Mouse (Mus musculus) 3134 (cell line): Measurements from ENCODE around the gene Nudt16.
"Not testable (repeated sequence)": the region's sequence is repeated elsewhere in the genome, so short reads cannot be mapped to it uniquely, and the experiment has no call there.

ENCODE experiments used
- DNase-seq: peaks from one replicate; pipeline ENCODE4 v3.0.0-alpha.2; 2011; ENCODE audit warnings: low spot score; ENCODE audit not compliant: insufficient read length; ENCODE audit errors: extremely low read depth

The Nudt16 gene

DNA sequence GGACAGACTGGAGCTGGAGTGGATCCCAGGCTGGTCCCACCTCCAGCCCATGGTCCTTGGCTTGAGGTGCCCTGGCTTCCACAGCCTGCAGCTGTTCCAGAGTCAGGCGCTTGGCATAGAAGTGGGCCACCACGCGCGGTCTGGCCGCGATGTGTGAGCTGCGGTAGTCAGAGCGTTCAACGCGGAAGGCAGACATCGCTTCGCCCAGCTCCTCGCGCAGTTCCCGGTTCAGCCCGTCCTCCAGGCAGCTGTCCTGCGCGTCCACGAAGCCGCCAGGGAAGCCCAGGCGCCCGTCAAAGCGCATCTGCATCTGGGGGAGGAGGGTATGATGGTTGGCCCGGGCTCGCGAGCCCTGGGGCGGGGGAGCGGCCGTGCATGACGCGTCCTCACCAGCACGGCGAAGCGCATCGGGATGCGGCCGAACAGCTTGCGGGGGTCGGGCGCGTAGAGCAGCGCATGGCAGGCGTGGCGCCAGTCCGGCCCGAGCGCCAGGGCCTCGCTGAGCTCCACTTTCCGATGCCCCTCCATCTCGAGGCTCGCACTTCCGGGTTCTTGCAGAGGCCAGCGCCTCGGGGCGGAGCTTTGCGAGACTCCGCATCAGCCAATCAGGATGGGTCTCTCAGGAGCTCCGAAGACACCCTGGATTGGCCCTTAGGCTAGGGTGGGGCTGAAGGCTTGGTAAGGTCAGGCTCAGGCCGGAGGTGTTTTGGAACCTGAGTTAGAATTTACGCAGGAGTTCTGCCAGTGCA, at the start of gene Nudt16:
Gene Nudt16 (minus strand): TSS at position 572 of the 749 bp plus-strand sequence.
- DNase-seq = peak; percentile 85

DNA sequence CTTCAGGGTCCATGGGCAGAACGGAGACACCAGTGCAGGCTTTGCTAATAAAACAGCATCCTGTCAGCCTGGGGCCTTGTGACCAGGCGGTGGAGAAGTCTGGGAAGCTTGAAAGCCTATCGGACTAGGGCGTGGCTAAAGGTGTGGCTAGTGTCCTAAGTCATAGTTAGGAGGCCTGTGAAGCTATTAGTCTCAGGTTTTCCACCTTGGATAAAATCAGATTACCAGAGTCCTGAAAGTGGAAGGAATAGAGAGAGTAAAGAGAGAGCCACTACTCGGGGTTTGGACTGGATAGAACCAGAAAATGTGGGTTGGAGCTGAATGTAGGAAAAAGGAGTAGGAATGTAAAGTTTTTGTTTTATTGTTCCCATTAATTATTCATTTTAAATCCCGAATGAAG, 13.4 kb upstream of the Nudt16 start, which contains the start of gene 1700080E11Rik:
Gene 1700080E11Rik (minus strand): TSS at position 101 of the 400 bp plus-strand sequence.
- DNase-seq = no peak

GRCm38 (mm10) chr9:105139204-105139603, 7.6 kb upstream of the Nudt16 start:
- no peak for DNase-seq

GRCm38 (mm10) chr9:105136404-105136803, 4.8 kb upstream of the Nudt16 start:
- DNase-seq = no peak

- DNase-seq = no peak
These were observed 2.9 kb upstream of the Nudt16 start for GRCm38 (mm10) chr9:105134536-105134935.

- no peak for DNase-seq
These were observed 361 bp upstream of the Nudt16 start for GRCm38 (mm10) chr9:105132002-105132367.

- no peak for DNase-seq
These were observed 1.3 kb downstream of the Nudt16 start for GRCm38 (mm10) chr9:105130331-105130730.

DNA sequence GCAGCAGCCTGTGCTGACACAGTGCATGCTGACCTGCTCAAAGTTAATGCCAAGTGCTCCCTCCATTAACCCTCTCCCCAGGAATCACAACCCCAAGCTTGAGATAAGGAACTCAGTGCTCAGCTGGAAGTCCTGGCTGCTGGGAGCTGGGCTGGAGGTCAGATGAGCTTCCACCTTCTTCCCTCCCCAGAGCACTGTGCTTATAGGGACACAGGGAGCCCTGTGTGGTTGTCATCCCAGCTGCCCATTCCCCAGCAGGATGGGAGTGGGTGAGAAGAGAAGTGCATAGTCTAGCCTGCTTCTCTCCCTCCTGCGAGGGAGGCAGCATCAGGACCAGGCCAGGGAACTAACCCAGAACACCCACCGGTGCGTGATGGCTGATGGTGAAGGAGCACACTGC, 6.4 kb downstream of the Nudt16 start:
- not testable (repeated sequence) for DNase-seq

GRCm38 (mm10) chr9:105103893-105104292, 27.7 kb downstream of the Nudt16 start:
- DNase-seq = no peak

- no peak for DNase-seq
These were observed 29.7 kb downstream of the Nudt16 start for GRCm38 (mm10) chr9:105101911-105102310.

DNA sequence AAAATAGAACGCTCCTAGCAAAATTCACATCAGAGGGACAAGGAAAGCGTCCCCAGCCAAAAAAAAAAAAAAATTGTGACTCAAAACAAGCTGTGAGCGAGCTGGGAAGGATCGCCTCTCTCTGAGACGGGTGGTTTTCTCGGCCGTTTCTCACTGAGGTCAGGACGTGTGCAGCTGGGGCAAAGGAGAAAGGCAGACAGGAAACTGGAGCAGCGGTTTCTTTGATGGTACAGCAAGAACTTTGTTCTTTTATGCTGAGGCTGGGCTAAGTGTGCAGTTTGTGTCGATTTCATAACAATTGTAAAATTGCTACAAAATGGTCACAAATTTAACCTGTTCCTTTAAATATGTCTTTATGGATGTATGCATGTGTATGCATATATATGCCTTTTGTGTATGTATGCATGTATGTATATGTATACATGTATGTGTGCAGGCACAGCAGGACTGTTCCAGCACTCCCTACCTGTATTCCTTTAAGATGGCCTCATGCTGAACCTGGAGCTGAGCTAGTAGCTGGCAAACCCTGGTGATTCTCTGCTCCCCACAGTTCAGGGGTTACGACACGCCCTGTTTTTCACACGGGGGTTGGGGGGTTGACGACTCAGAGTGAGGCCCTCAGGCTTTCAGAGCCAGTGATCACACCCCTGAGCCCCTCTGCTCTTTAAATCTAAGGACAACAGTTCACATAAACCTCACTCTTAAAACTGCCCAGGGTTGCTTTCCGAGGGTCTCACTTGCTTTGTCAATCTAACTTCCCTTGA, 30.6 kb downstream of the Nudt16 start:
- DNase-seq = no peak

DNA sequence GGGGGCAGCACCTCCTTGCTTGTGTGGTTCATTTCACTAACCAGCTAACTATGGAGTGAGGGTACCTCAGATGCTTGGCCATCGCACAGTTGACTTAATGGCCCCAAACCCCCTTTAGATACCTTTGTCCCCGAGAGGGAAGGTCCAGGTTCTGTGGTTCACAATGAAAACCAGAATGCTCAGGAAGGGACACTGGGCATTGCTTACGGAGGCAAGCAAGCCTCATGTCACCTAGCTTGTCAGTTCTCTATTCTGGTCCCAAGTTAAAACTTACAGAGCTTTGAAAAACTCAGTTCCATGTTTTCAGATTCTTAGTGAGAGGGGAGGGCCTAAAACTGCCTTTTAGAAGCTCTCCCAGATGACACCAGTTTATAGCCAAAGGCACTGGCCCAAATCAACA, 51.4 kb downstream of the Nudt16 start:
- no peak for DNase-seq
